Mouse (Mus musculus) liver, adult 10 weeks (tissue): ENCODE measurements around the gene Pygb. TPM values are rescaled to one million over a fixed set of nuclear protein-coding genes. Genes with fewer than 3 reads are reported as not detected.

Source experiments
- polyA plus RNA-seq: library from polyadenylated mRNA; stranded (reverse); fragments of 350-450 nt; fragmentation: Illumina TruSeq; extraction: RNeasy Lipid Tissue Mini Kit (QIAGEN cat#74804); gene quantifications from one replicate; pipeline ENCODE4 v1.2.3, GENCODE M21; 2014; ENCODE audit warnings: low read depth, low replicate concordance

Gene Pygb
- 1.4 TPM for polyA plus RNA-seq

DNA sequence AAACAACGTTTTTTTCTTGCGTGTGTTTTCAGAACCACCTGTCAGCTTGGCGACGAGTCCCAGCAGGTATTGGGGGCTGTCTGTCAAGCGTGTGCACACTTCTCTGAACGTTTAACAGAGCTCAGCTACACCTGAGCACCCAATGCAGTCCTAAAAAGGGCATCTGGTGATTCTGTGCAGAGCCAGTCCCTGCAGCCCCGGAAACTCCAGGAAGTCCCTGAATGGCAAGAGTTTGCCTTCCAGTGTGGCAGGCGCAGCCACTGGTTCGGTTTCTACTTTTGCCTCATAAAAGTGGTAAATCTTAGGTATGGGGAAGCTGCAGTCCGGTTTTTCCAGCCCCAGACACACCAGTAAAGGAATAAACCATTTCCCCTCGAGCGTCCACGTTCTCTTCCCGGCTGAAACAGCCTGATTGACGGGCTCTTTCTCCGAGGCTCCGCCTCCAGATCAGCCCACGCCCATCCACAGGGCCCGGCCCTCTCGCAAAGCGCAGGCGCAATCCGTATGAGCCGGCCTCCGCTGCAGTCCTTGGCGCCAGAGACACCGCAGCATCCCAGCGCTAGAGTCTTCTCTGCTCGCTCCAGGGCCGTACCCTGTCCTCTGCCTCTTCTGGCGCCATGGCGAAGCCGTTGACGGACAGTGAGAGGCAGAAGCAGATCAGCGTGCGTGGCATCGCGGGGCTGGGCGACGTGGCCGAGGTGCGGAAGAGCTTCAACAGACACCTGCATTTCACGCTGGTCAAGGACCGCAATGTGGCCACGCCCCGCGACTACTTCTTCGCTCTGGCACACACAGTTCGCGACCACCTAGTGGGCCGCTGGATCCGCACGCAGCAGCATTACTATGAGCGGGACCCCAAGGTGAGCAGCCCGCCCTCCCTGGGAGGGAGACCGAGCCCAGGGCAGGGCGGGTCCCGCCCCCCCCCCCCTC lies at the start of gene Pygb:
Gene Pygb (plus strand): TSS at position 485 of the 930 bp plus-strand sequence.

DNA sequence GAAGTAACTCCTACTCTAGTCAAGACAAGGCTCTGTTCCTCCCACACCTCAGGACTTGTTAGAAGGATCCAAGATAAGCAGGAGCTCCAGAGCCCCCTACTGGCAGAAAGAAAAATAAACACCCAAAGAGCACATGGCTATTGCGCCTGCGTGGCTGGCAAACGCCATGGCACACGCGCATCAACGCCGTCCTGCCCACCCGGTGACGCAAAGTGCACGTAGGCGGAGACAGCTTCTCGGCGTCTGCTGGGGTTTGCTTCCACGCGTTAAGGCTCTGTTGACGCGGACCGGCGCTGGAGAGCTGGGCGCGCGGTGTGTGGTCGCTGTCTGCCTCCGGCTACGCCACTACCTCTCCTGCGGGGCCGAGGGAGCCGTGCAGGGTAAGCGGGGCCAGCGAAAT lies 37.7 kb upstream of the Pygb start, which contains the start of gene Entpd6:
Gene Entpd6 (plus strand): TSS at position 189 of the 400 bp plus-strand sequence.

Other genes starting within 250 kb of the Pygb start
- not detected for gene Cst7, start 216.3 kb upstream of the Pygb start, polyA plus RNA-seq
- 41.0 TPM for gene Apmap, start 178.2 kb upstream of the Pygb start, polyA plus RNA-seq
- 0.16 TPM for gene Acss1, start 118.2 kb upstream of the Pygb start, polyA plus RNA-seq
- not detected for gene Vsx1, start 97.4 kb upstream of the Pygb start, polyA plus RNA-seq
- 0.98 TPM for gene Entpd6, start 37.7 kb upstream of the Pygb start, polyA plus RNA-seq
- gene Abhd12, start 118.0 kb downstream of the Pygb start, polyA plus RNA-seq: 41.3 TPM
- gene Gins1, start 118.7 kb downstream of the Pygb start, polyA plus RNA-seq: 4.3 TPM